Comparison of ENCODE assay signal across 8 mouse cellular contexts in the genomic region with DNA sequence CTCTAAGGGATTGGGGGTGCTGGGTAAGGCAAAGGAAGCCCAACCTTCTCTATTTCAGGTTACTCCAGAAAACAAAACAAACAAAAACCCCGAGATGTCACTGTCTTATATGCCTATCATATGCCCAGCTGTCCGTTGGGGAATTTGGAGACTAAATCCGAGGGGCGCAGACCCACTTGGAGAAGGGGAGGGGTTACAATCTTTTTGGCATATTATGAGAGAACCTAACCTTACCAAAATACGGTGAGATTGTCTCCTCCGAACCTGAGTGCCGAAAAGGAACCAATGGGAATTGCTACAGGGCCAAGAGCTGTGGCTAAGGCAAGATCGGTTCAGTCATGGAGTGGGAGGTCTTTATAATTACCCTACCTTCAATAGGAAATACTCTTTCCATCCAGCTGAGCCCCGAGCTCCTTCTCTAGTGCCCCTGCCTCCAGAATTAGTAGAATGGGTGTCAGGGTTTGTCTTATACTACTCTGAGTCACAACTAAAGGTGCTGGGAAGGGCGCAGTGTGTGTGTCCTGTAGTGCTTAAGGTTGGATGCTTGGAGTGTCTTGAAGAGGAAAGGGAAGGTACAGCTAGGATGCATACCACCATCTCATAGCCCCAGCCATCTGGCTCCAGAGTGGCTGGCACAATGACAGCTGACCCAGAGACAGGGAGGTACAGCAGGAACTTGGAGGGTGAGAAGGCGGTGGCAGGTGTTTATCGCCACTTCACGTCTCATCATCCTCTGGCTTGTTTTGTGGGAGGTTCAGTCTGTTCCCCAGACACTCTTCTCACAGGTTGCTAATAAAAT. TPM values are rescaled to one million over a fixed set of nuclear protein-coding genes. Genes with fewer than 3 reads are reported as not detected.
A peak's percentile ranks its signal among the peaks of the same experiment; 100 is the strongest.
DNase-seq lines count a peak whose midpoint lies in the region; ATAC-seq lines count a peak whose summit lies in the region.

No protein-coding gene starts in this region.

- no peaks in the 10 kb centered on the region for H3K27me3 ChIP-seq in heart, embryonic 15.5 days
- H3K27me3 ChIP-seq in limb, embryonic 11.5 days (ENCODE audit: control insufficient read depth, insufficient read depth, low read length) = no peaks in the 10 kb centered on the region
- no peaks in the 10 kb centered on the region for H3K27me3 ChIP-seq in midbrain, embryonic 13.5 days

- H3K4me3 ChIP-seq in heart, embryonic 15.5 days = peak overlapping the region; percentile 90
- H3K4me3 ChIP-seq in limb, embryonic 11.5 days (ENCODE audit: low read depth, low read length) = peak overlapping the region; percentile 77
- peak overlapping the region; percentile 71 for H3K4me3 ChIP-seq in midbrain, embryonic 13.5 days (replicated peaks)

- H3K4me1 ChIP-seq in heart, embryonic 15.5 days (replicated peaks) = peaks cover 67% of the 10 kb centered on the region
- H3K4me1 ChIP-seq in limb, embryonic 11.5 days (ENCODE audit: control insufficient read depth, insufficient read depth, low read length) = peaks cover 22% of the 10 kb centered on the region
- H3K4me1 ChIP-seq in midbrain, embryonic 13.5 days (replicated peaks) = peaks cover 55% of the 10 kb centered on the region

- no peak for ATAC-seq in heart, embryonic 15.5 days (replicated peaks; ENCODE audit: insufficient number of reproducible peaks, insufficient read depth, low FRiP score, low read depth)
- no peak for ATAC-seq in limb, embryonic 11.5 days (ENCODE audit: insufficient number of reproducible peaks, low FRiP score, low TSS enrichment, low read depth)
- ATAC-seq in midbrain, embryonic 13.5 days = no peak
- ATAC-seq in granulocyte monocyte progenitor cell, adult 5-6 weeks (replicated peaks; ENCODE audit: poor library complexity, severe bottlenecking) = no peak

- peak overlapping the region; percentile 93 for H3K9ac ChIP-seq in heart, embryonic 15.5 days
- H3K9ac ChIP-seq in limb, embryonic 11.5 days (ENCODE audit: low read length) = peak overlapping the region; percentile 77
- peak overlapping the region; percentile 74 for H3K9ac ChIP-seq in midbrain, embryonic 13.5 days (replicated peaks)

- no peaks in the 10 kb centered on the region for H3K9me3 ChIP-seq in heart, embryonic 15.5 days (replicated peaks)
- H3K9me3 ChIP-seq in limb, embryonic 11.5 days (ENCODE audit: control insufficient read depth, low read length) = no peaks in the 10 kb centered on the region
- no peaks in the 10 kb centered on the region for H3K9me3 ChIP-seq in midbrain, embryonic 13.5 days

- H3K4me2 ChIP-seq in heart, embryonic 15.5 days = peak overlapping the region; percentile 86
- H3K4me2 ChIP-seq in limb, embryonic 11.5 days (ENCODE audit: low read depth, severe bottlenecking) = peak overlapping the region; percentile 88
- peak overlapping the region; percentile 92 for H3K4me2 ChIP-seq in midbrain, embryonic 13.5 days (replicated peaks)

- peak overlapping the region; percentile 99 for H3K27ac ChIP-seq in heart, embryonic 15.5 days
- H3K27ac ChIP-seq in limb, embryonic 11.5 days (replicated peaks; ENCODE audit: low read depth, low read length) = 0 out of 2 replicates have a peak overlapping the region, but pooled peaks have one; percentile 85
- peak overlapping the region; percentile 84 for H3K27ac ChIP-seq in midbrain, embryonic 13.5 days

- H3K36me3 ChIP-seq in heart, embryonic 15.5 days = peaks cover 20% of the 10 kb centered on the region
- peaks cover 8% of the 10 kb centered on the region for H3K36me3 ChIP-seq in limb, embryonic 11.5 days (ENCODE audit: control insufficient read depth, insufficient read depth, low read length)
- H3K36me3 ChIP-seq in midbrain, embryonic 13.5 days = peaks cover 22% of the 10 kb centered on the region

- 23% methylated on average over 13 of the region's 13 CpGs for WGBS in heart, embryonic 15.5 days
- WGBS in limb, embryonic 11.5 days = 28% methylated on average over 13 of the region's 13 CpGs
- 23% methylated on average over 13 of the region's 13 CpGs for WGBS in midbrain, embryonic 13.5 days

- peak; percentile 22 for DNase-seq in right cerebral cortex, postnatal 4 days
- no peak for DNase-seq in right cerebral cortex, postnatal 36 days (ENCODE audit: low spot score in 2 of 2)
- DNase-seq in cerebellum, adult 9-11 months = peak; percentile 75
- DNase-seq in limb, embryonic 11.5 days (ENCODE audit: low spot score) = no peak
- DNase-seq in testis, postnatal 10 days (ENCODE audit: low spot score) = peak; percentile 59

RNA-seq across cellular contexts. Expression of gene Baz2a, which starts 2.3 kb away (rescaled TPM):
- polyA plus RNA-seq in heart, embryonic 15.5 days (2015; fragmentation: Nextera tagmentation; extraction: Ambion mirVana) = 7.5 and 10.1 TPM in 2 replicates
- polyA plus RNA-seq in limb, embryonic 11.5 days (2014; fragmentation: Nextera tagmentation; extraction: Ambion mirVana) = 16.7 and 17.1 TPM in 2 replicates
- 13.8 and 13.9 TPM in 2 replicates for polyA plus RNA-seq in midbrain, embryonic 13.5 days (2015; fragmentation: Nextera tagmentation; extraction: Ambion mirVana)
- 54.8 and 64.2 TPM in 2 replicates for total RNA-seq in granulocyte monocyte progenitor cell, adult 5-6 weeks (2014; fragmentation: Nextera tagmentation)
- total RNA-seq in granulocyte monocyte progenitor cell, adult 5-6 weeks (2017) = 15.0 and 17.2 TPM in 2 replicates

RNA-seq across cellular contexts. Expression of gene Atp5b, which starts 10.6 kb away (rescaled TPM):
- polyA plus RNA-seq in heart, embryonic 15.5 days (2015; fragmentation: Nextera tagmentation; extraction: Ambion mirVana) = 5,437 and 6,121 TPM in 2 replicates
- polyA plus RNA-seq in limb, embryonic 11.5 days (2014; fragmentation: Nextera tagmentation; extraction: Ambion mirVana) = 2,292 and 2,394 TPM in 2 replicates
- 2,005 and 2,018 TPM in 2 replicates for polyA plus RNA-seq in midbrain, embryonic 13.5 days (2015; fragmentation: Nextera tagmentation; extraction: Ambion mirVana)
- total RNA-seq in granulocyte monocyte progenitor cell, adult 5-6 weeks (2014; fragmentation: Nextera tagmentation) = 1,867 and 2,007 TPM in 2 replicates
- 1,997 and 2,300 TPM in 2 replicates for total RNA-seq in granulocyte monocyte progenitor cell, adult 5-6 weeks (2017)

RNA-seq across cellular contexts. Expression of gene Ptges3, which starts 34.9 kb away (rescaled TPM):
- polyA plus RNA-seq in heart, embryonic 15.5 days (2015; fragmentation: Nextera tagmentation; extraction: Ambion mirVana) = 268 and 292 TPM in 2 replicates
- 631 and 646 TPM in 2 replicates for polyA plus RNA-seq in limb, embryonic 11.5 days (2014; fragmentation: Nextera tagmentation; extraction: Ambion mirVana)
- 443 and 496 TPM in 2 replicates for polyA plus RNA-seq in midbrain, embryonic 13.5 days (2015; fragmentation: Nextera tagmentation; extraction: Ambion mirVana)
- 204 and 218 TPM in 2 replicates for total RNA-seq in granulocyte monocyte progenitor cell, adult 5-6 weeks (2014; fragmentation: Nextera tagmentation)
- total RNA-seq in granulocyte monocyte progenitor cell, adult 5-6 weeks (2017) = 321 and 371 TPM in 2 replicates

RNA-seq across cellular contexts. Expression of gene Naca, which starts 58.3 kb away (rescaled TPM):
- 429 and 467 TPM in 2 replicates for polyA plus RNA-seq in heart, embryonic 15.5 days (2015; fragmentation: Nextera tagmentation; extraction: Ambion mirVana)
- 1,036 and 1,045 TPM in 2 replicates for polyA plus RNA-seq in limb, embryonic 11.5 days (2014; fragmentation: Nextera tagmentation; extraction: Ambion mirVana)
- polyA plus RNA-seq in midbrain, embryonic 13.5 days (2015; fragmentation: Nextera tagmentation; extraction: Ambion mirVana) = 643 and 661 TPM in 2 replicates
- total RNA-seq in granulocyte monocyte progenitor cell, adult 5-6 weeks (2014; fragmentation: Nextera tagmentation) = 1,470 and 1,497 TPM in 2 replicates
- 2,024 and 2,260 TPM in 2 replicates for total RNA-seq in granulocyte monocyte progenitor cell, adult 5-6 weeks (2017)

Comparison
In these comparisons a context has a peak if more than half of its experiments do, and no peak if none do; other contexts are left out.
1. DNase-seq: peak in right cerebral cortex, postnatal 4 days (single experiment), cerebellum, adult 9-11 months (single experiment) and testis, postnatal 10 days (single experiment); none in right cerebral cortex, postnatal 36 days (0 of 2) and limb, embryonic 11.5 days (single experiment).
2. Peak in every context shown above with its lines, with median percentiles within 50 percentile points of each other: H3K27ac ChIP-seq, H3K4me2 ChIP-seq, H3K4me3 ChIP-seq and H3K9ac ChIP-seq.